Mouse (Mus musculus) brain, embryonic 14.5 days (tissue): ENCODE data around the gene Hcn2. TPM values are rescaled to one million over a fixed set of nuclear protein-coding genes. Genes with fewer than 3 reads are reported as not detected.

Experiments
- DNase-seq: peaks from one replicate; pipeline ENCODE4 v3.0.0-alpha.2; 2011; ENCODE audit warnings: low read depth
- CTCF ChIP-seq: fragments of 200-500 bp; IDR thresholded peaks from 2 replicates; pipeline ENCODE4 v1.5.1; 2012; ENCODE audit warnings: inconsistent platforms, mild to moderate bottlenecking, moderate library complexity, borderline replicate concordance; ENCODE audit not compliant: insufficient read depth, insufficient read length; ENCODE audit errors: extremely low read depth
- POLR2A ChIP-seq: fragments of 200-500 bp; IDR thresholded peaks from 2 replicates; pipeline ENCODE4 v1.6.1; 2012; ENCODE audit warnings: mild to moderate bottlenecking, inconsistent platforms, borderline replicate concordance; ENCODE audit not compliant: poor library complexity, insufficient read depth, insufficient read length, severe bottlenecking; ENCODE audit errors: extremely low read depth
- polyA plus RNA-seq: library from polyadenylated mRNA; depleted of rRNA; stranded (reverse); fragments of >200 nt; gene quantifications from 2 replicates; pipeline ENCODE4 v1.2.3, GENCODE M21; 2012; rRNA removed

The Hcn2 gene
- polyA plus RNA-seq = 8.3 and 16.1 TPM in 2 replicates

DNA sequence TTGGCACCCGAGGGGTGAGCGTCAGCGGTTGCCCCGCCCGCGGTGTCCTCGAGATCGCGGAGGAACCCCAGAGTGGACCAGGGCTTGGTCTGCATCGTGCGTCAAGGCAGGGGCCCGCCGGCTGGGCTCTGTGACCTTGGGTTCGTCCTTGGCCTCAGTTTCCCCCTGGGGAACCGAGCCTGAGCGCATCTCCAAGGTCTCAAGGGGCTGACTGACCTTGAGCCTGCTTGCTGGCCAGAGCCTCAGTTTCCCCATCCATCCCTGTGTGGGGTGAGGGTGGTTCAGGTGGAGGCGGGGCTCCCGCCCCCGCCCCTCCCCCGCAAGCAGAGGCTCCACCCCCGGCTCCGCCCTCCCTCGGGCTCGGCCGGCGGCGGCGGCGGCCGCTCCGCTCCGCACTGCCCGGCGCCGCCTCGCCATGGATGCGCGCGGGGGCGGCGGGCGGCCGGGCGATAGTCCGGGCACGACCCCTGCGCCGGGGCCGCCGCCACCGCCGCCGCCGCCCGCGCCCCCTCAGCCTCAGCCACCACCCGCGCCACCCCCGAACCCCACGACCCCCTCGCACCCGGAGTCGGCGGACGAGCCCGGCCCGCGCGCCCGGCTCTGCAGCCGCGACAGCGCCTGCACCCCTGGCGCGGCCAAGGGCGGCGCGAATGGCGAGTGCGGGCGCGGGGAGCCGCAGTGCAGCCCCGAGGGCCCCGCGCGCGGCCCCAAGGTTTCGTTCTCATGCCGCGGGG is at the start of gene Hcn2:
Hcn2 (plus strand) TSS at position 381 of the 734 bp plus-strand sequence.
- DNase-seq = no peak
- TF ChIP-seq CTCF (no peak), POLR2A (no peak)

- DNase-seq = no peak
- TF ChIP-seq CTCF (no peak), POLR2A (no peak)
These were observed 48.4 kb upstream of the Hcn2 start for GRCm38 (mm10) chr10:79668076-79668475.

GRCm38 (mm10) chr10:79668771-79669575 is 47.5 kb upstream of the Hcn2 start, which contains the start of gene Tpgs1:
TSS of gene Tpgs1 (plus strand) at chr10:79669369.
- no peak; the same call in 1 of the 2 replicates for TF ChIP-seq POLR2A
- peak; percentile 82 for TF ChIP-seq CTCF
- DNase-seq = peak; percentile 98

DNA sequence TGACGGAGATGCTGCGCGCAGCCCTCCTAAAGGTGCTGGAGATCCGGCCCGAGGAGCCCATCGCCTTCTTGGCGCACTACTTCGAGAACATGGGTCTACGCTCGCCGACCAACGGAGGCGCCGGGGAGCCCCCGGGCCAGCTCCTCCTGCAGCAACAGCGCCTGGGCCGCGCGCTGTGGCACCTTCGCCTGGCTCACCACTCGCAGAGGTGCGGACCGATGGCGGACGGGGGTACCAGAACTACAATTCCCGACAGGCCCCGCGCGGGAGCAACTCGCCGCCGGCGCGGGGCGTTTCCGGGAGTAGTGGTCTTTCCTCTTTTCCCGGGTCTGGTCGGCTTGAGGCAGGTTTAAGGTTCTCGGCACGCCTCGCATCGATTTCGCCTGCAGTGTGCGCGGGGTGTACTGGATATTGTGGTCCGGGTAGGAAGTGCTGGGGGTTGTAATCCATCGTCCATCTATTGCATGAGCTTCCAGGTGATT is 46.8 kb upstream of the Hcn2 start:
- TF ChIP-seq POLR2A (no peak), CTCF (no peak)
- peak; percentile 91 for DNase-seq

- no peak for TF ChIP-seq POLR2A
- no peak for TF ChIP-seq CTCF
- no peak for DNase-seq
These were observed 46.2 kb upstream of the Hcn2 start for GRCm38 (mm10) chr10:79670071-79670888.

- no peak for TF ChIP-seq POLR2A
- no peak for TF ChIP-seq CTCF
- no peak for DNase-seq
These were observed 44.9 kb upstream of the Hcn2 start for GRCm38 (mm10) chr10:79671396-79672087.

DNA sequence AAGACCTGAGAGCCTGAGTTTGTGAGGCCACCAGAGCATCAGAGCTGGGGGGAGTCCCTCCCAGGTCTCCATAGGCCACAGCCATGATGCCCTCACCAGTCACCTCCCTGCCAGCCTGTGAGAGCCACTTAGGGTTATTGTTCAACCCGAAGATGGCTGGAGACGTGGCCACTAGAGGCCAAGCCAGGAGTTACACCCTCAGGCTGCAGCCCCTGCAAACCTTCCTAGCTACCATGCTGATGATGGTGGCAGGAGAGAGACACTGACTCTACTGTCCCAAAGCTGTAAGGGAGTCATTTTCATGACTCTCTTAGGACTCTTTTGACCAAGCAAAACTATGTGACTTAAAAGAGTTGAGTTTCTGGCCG is 44.4 kb upstream of the Hcn2 start:
- DNase-seq = no peak
- TF ChIP-seq POLR2A (no peak), CTCF (no peak)

- DNase-seq = no peak
- TF ChIP-seq CTCF (no peak), POLR2A (no peak)
These were observed 43.4 kb upstream of the Hcn2 start for GRCm38 (mm10) chr10:79673054-79673453.

GRCm38 (mm10) chr10:79675346-79676035 is 40.9 kb upstream of the Hcn2 start:
- no peak for TF ChIP-seq POLR2A
- TF ChIP-seq CTCF = no peak
- no peak for DNase-seq

DNA sequence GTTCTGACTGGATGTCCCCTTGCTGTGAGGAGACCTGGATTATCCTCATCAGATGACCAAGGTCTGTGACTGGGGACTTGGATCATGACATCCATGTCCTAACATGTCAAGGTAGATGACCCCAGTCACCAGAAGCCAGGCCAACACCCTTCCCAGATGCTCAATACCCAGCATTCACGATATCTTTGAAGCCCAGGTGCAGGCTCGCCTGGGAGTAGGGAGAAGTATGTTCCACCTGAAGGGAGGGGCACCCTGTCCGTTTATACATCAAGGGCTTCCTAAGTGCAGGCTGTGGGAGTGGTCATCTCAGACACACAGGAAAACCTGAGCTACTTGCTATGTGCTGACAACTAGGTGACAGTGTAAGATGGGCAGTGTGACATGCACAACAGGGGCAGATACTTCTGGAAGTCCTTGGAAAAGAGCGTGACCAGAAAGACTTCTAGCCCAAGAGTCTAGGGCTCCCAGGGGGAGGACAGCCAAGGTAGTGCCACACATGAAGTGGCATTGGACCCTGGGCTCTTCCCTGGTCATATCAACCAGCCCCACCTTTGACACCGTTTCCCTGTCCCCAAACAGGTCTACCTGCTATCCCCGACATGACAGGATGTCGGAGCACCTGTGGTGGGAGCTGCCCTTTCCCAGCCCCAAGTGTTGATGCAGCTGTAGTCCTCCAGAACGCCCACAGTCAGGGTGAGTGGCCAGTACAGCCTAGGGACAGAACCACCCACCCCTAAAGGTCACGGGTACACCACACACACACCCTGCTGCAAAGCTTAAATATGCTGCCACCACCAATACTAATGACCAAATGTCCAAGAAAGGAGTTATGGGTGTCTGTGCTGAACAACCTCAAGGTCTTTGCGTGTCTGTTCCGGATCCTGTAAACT is 35.6 kb upstream of the Hcn2 start:
- DNase-seq = no peak
- TF ChIP-seq CTCF = no peak
- TF ChIP-seq POLR2A = no peak
